Mouse (Mus musculus): ENCODE data around the gene Borcs7. TPM values are rescaled to one million over a fixed set of nuclear protein-coding genes. Genes with fewer than 3 reads are reported as not detected.
"Not testable (repeated sequence)": the region's sequence is repeated elsewhere in the genome, so short reads cannot be mapped to it uniquely, and the experiment has no call there.

The Borcs7 gene
- polyA plus RNA-seq, 1 experiment from 2014 or later, result 26.7 TPM

- Histone ChIP-seq H3K27me3 (replicated peaks; ENCODE audit: control insufficient read depth, insufficient read depth, low read length) (no peaks in the 10 kb centered on the region), H3K4me3 (ENCODE audit: low read length) (no peak overlapping the region), H3K9ac (ENCODE audit: low read depth, low read length) (no peak overlapping the region), H3K4me1 (ENCODE audit: control insufficient read depth, insufficient read depth, low read depth, low read length) (no peaks in the 10 kb centered on the region), H3K27ac (ENCODE audit: low read depth, low read length) (no peak overlapping the region), H3K9me3 (ENCODE audit: control insufficient read depth, low read length) (no peaks in the 10 kb centered on the region; the same call in 1 of the 2 replicates), H3K4me2 (ENCODE audit: low read length) (no peak overlapping the region), H3K36me3 (ENCODE audit: control insufficient read depth, insufficient read depth, low read length) (peaks cover 4% of the 10 kb centered on the region; the same call in 1 of the 2 replicates)
- 88% methylated on average over 4 of the region's 4 CpGs for WGBS
- ATAC-seq, result no peak
Observed at GRCm38 (mm10) chr19:46718150-46718549, 28.4 kb downstream of the Borcs7 start.

GRCm38 (mm10) chr19:46724411-46724810 is 34.7 kb downstream of the Borcs7 start:
- Histone ChIP-seq H3K4me2 (ENCODE audit: low read length) (no peak overlapping the region), H3K9me3 (ENCODE audit: control insufficient read depth, low read length) (no peaks in the 10 kb centered on the region), H3K9ac (ENCODE audit: low read depth, low read length) (no peak overlapping the region), H3K36me3 (ENCODE audit: control insufficient read depth, insufficient read depth, low read length) (no peaks in the 10 kb centered on the region), H3K27ac (ENCODE audit: low read depth, low read length) (no peak overlapping the region), H3K4me1 (ENCODE audit: control insufficient read depth, insufficient read depth, low read depth, low read length) (no peaks in the 10 kb centered on the region), H3K27me3 (replicated peaks; ENCODE audit: control insufficient read depth, insufficient read depth, low read length) (no peaks in the 10 kb centered on the region), H3K4me3 (ENCODE audit: low read length) (no peak overlapping the region)
- 71% methylated on average over 11 of the region's 11 CpGs for WGBS
- no peak for ATAC-seq

GRCm38 (mm10) chr19:46726142-46726541 is 36.4 kb downstream of the Borcs7 start:
- H3K9ac ChIP-seq (ENCODE audit: low read depth, low read length), result no peak overlapping the region
- no peaks in the 10 kb centered on the region for H3K9me3 ChIP-seq (ENCODE audit: control insufficient read depth, low read length)
- H3K27me3 ChIP-seq (replicated peaks; ENCODE audit: control insufficient read depth, insufficient read depth, low read length), result no peaks in the 10 kb centered on the region
- H3K4me3 ChIP-seq (ENCODE audit: low read length), result no peak overlapping the region
- no peak overlapping the region for H3K27ac ChIP-seq (ENCODE audit: low read depth, low read length)
- no peak for ATAC-seq
- H3K36me3 ChIP-seq (ENCODE audit: control insufficient read depth, insufficient read depth, low read length), result no peaks in the 10 kb centered on the region
- H3K4me2 ChIP-seq (ENCODE audit: low read length), result no peak overlapping the region
- no peaks in the 10 kb centered on the region for H3K4me1 ChIP-seq (ENCODE audit: control insufficient read depth, insufficient read depth, low read depth, low read length)
- 97% methylated on average over 8 of the region's 8 CpGs for WGBS

GRCm38 (mm10) chr19:46727140-46727736 is 37.5 kb downstream of the Borcs7 start:
- H3K27me3 ChIP-seq (replicated peaks; ENCODE audit: control insufficient read depth, insufficient read depth, low read length), result no peaks in the 10 kb centered on the region
- no peak overlapping the region for H3K4me2 ChIP-seq (ENCODE audit: low read length)
- 50% methylated on average over 8 of the region's 8 CpGs for WGBS
- H3K27ac ChIP-seq (ENCODE audit: low read depth, low read length), result no peak overlapping the region
- no peaks in the 10 kb centered on the region for H3K9me3 ChIP-seq (ENCODE audit: control insufficient read depth, low read length)
- no peak overlapping the region for H3K4me3 ChIP-seq (ENCODE audit: low read length)
- H3K36me3 ChIP-seq (ENCODE audit: control insufficient read depth, insufficient read depth, low read length), result no peaks in the 10 kb centered on the region
- peak; percentile 63; the same call in 1 of the 2 replicates for ATAC-seq
- no peak overlapping the region for H3K9ac ChIP-seq (ENCODE audit: low read depth, low read length)
- no peaks in the 10 kb centered on the region for H3K4me1 ChIP-seq (ENCODE audit: control insufficient read depth, insufficient read depth, low read depth, low read length)

- Histone ChIP-seq H3K27ac (ENCODE audit: low read depth, low read length) (no peak overlapping the region), H3K9me3 (ENCODE audit: control insufficient read depth, low read length) (no peaks in the 10 kb centered on the region), H3K9ac (ENCODE audit: low read depth, low read length) (no peak overlapping the region), H3K4me1 (ENCODE audit: control insufficient read depth, insufficient read depth, low read depth, low read length) (no peaks in the 10 kb centered on the region), H3K27me3 (replicated peaks; ENCODE audit: control insufficient read depth, insufficient read depth, low read length) (no peaks in the 10 kb centered on the region), H3K4me3 (ENCODE audit: low read length) (no peak overlapping the region), H3K36me3 (ENCODE audit: control insufficient read depth, insufficient read depth, low read length) (no peaks in the 10 kb centered on the region), H3K4me2 (ENCODE audit: low read length) (no peak overlapping the region)
- WGBS, result 75% methylated on average over 11 of the region's 11 CpGs
- no peak for ATAC-seq
Observed at GRCm38 (mm10) chr19:46727945-46728540, 38.3 kb downstream of the Borcs7 start.

- H3K9me3 ChIP-seq (ENCODE audit: control insufficient read depth, low read length), result no peaks in the 10 kb centered on the region
- H3K27me3 ChIP-seq (replicated peaks; ENCODE audit: control insufficient read depth, insufficient read depth, low read length), result no peaks in the 10 kb centered on the region
- no peak overlapping the region for H3K4me3 ChIP-seq (ENCODE audit: low read length)
- no peak overlapping the region for H3K9ac ChIP-seq (ENCODE audit: low read depth, low read length)
- H3K4me1 ChIP-seq (ENCODE audit: control insufficient read depth, insufficient read depth, low read depth, low read length), result no peaks in the 10 kb centered on the region
- no peaks in the 10 kb centered on the region for H3K36me3 ChIP-seq (ENCODE audit: control insufficient read depth, insufficient read depth, low read length)
- H3K4me2 ChIP-seq (ENCODE audit: low read length), result no peak overlapping the region
- WGBS, result 81% methylated on average over 3 of the region's 3 CpGs
- no peak overlapping the region for H3K27ac ChIP-seq (ENCODE audit: low read depth, low read length)
- ATAC-seq, result no peak
Observed at GRCm38 (mm10) chr19:46728909-46729308, 39.2 kb downstream of the Borcs7 start.

- WGBS, result 80% methylated on average over 10 of the region's 10 CpGs
- no peak overlapping the region for H3K4me2 ChIP-seq (ENCODE audit: low read length)
Observed at GRCm38 (mm10) chr19:46731351-46731750, 41.6 kb downstream of the Borcs7 start.

GRCm38 (mm10) chr19:46732673-46733072 is 43.0 kb downstream of the Borcs7 start:
- H3K36me3 ChIP-seq (ENCODE audit: control insufficient read depth, insufficient read depth, low read length); H3K4me1 ChIP-seq (ENCODE audit: control insufficient read depth, insufficient read depth, low read depth, low read length); H3K9me3 ChIP-seq (ENCODE audit: control insufficient read depth, low read length); H3K27ac ChIP-seq (ENCODE audit: low read depth, low read length); ATAC-seq; H3K9ac ChIP-seq (ENCODE audit: low read depth, low read length); H3K4me2 ChIP-seq (ENCODE audit: low read length); H3K27me3 ChIP-seq (replicated peaks; ENCODE audit: control insufficient read depth, insufficient read depth, low read length); H3K4me3 ChIP-seq (ENCODE audit: low read length): not testable (repeated sequence)
- 91% methylated on average over 5 of the region's 5 CpGs for WGBS

More at GRCm38 (mm10) chr19:46731351-46731750, 41.6 kb downstream of the Borcs7 start:
- H3K4me1 ChIP-seq (ENCODE audit: control insufficient read depth, insufficient read depth, low read depth, low read length), result no peaks in the 10 kb centered on the region
- no peak overlapping the region for H3K9ac ChIP-seq (ENCODE audit: low read depth, low read length)
- no peak for ATAC-seq
- H3K27ac ChIP-seq (ENCODE audit: low read depth, low read length), result no peak overlapping the region
- no peaks in the 10 kb centered on the region for H3K9me3 ChIP-seq (ENCODE audit: control insufficient read depth, low read length)
- H3K4me3 ChIP-seq (ENCODE audit: low read length), result no peak overlapping the region
- no peaks in the 10 kb centered on the region for H3K36me3 ChIP-seq (ENCODE audit: control insufficient read depth, insufficient read depth, low read length)
- no peaks in the 10 kb centered on the region for H3K27me3 ChIP-seq (replicated peaks; ENCODE audit: control insufficient read depth, insufficient read depth, low read length)

GRCm38 (mm10) chr19:46733626-46734025 is 43.9 kb downstream of the Borcs7 start:
- Histone ChIP-seq H3K27me3 (replicated peaks; ENCODE audit: control insufficient read depth, insufficient read depth, low read length) (no peaks in the 10 kb centered on the region), H3K9ac (ENCODE audit: low read depth, low read length) (no peak overlapping the region), H3K4me2 (ENCODE audit: low read length) (no peak overlapping the region), H3K36me3 (ENCODE audit: control insufficient read depth, insufficient read depth, low read length) (no peaks in the 10 kb centered on the region), H3K4me1 (ENCODE audit: control insufficient read depth, insufficient read depth, low read depth, low read length) (no peaks in the 10 kb centered on the region), H3K9me3 (ENCODE audit: control insufficient read depth, low read length) (no peaks in the 10 kb centered on the region), H3K4me3 (ENCODE audit: low read length) (no peak overlapping the region), H3K27ac (ENCODE audit: low read depth, low read length) (no peak overlapping the region)
- 97% methylated on average over 7 of the region's 7 CpGs for WGBS
- ATAC-seq, result no peak
